Mouse (Mus musculus) heart, adult 2 months (tissue): ENCODE measurements at regions not wholly inside any gene's neighbourhood (a gene's known extent, or its start where the extent isn't known, plus 50 kb on each side); places are given as distances from the start of the nearest gene placed in this dataset.

Source experiments
- DNase-seq, 2 experiments: peaks; one replicate each; pipeline ENCODE4 v3.0.0; 2021
- H3K27ac ChIP-seq: fragments of 200-600 bp; 2 replicates; pipeline ENCODE4 v1.8.1; 2022
- H3K27me3 ChIP-seq: fragments of 200-500 bp; 2 replicates; pipeline ENCODE4 v1.6.1; 2012; ENCODE audit warnings: mild to moderate bottlenecking, low read length, inconsistent platforms, mixed read lengths; ENCODE audit not compliant: control insufficient read depth, insufficient read depth
- H3K36me3 ChIP-seq: fragments of 200-500 bp; 2 replicates; pipeline ENCODE4 v1.6.1; 2012; ENCODE audit warnings: low read length, inconsistent platforms; ENCODE audit not compliant: control insufficient read depth, insufficient read depth
- H3K4me1 ChIP-seq: fragments of 200-500 bp; 2 replicates; pipeline ENCODE4 v1.6.1; 2011; ENCODE audit warnings: low read length; ENCODE audit not compliant: control insufficient read depth, insufficient read depth
- H3K4me3 ChIP-seq: fragments of 200-600 bp; 2 replicates; pipeline ENCODE4 v1.8.1; 2022
- H3K79me2 ChIP-seq: fragments of 200-500 bp; replicated peaks from 2 replicates; pipeline ENCODE4 v1.6.1; 2012; ENCODE audit warnings: mild to moderate bottlenecking, inconsistent platforms, low read length, moderate library complexity, mixed read lengths; ENCODE audit not compliant: control insufficient read depth, insufficient read depth
- H3K9ac ChIP-seq: fragments of 200-500 bp; 2 replicates; pipeline ENCODE4 v1.6.1; 2012; ENCODE audit warnings: low read depth, mild to moderate bottlenecking, control low read depth, inconsistent platforms, low read length, mixed read lengths
- CTCF ChIP-seq: fragments of 200-600 bp; IDR thresholded peaks from 2 replicates; pipeline ENCODE4 v1.8.1; 2022; ENCODE audit warnings: antibody characterized with exemption, mild to moderate bottlenecking, moderate library complexity
- EP300 ChIP-seq: fragments of 200-500 bp; IDR thresholded peaks from 2 replicates; pipeline ENCODE4 v1.6.1; 2011; ENCODE audit warnings: low read depth, low read length, control low read depth; ENCODE audit not compliant: insufficient read depth
- POLR2A ChIP-seq: fragments of 200-500 bp; IDR thresholded peaks from 2 replicates; pipeline ENCODE4 v1.6.1; 2011; ENCODE audit warnings: mild to moderate bottlenecking, low read depth, low read length, control low read depth; ENCODE audit not compliant: insufficient read depth
- WGBS: fragments of 180-500 bp; shearing (Covaris S2); methylation state at CpG from one replicate; pipeline ENCODE4 v1.1.7; 2018; 5-methylcytosine and 5-hydroxymethylcytosine counted together
- intact Hi-C: fragments of 180-260 bp; cut with DNase I; formaldehyde crosslinking; loops from one replicate; pipeline ENCODE4 v1.15.1; 2025

DNA sequence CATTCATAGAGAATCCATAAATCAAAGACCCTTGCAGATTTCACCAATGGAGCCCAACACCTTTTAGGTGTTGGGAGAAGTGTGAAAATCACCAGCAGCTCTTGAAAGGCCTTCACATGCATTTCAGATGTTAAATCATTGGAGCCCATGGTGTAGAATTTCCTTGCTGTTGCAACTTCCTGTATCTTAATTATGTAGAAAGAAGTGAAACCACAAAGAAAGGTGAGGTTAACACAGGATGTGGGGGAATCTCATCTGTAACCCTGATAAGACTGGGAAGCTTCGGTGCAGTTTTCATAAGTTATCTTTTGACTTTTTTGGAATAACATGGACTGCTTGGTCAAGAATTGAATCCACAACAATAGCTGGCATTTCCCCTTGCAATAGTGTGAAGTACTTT, 75.5 kb upstream of the Inhba start:
- Histone ChIP-seq H3K27ac (no peak overlapping the region), H3K27me3 (no peaks in the 10 kb centered on the region)

DNA sequence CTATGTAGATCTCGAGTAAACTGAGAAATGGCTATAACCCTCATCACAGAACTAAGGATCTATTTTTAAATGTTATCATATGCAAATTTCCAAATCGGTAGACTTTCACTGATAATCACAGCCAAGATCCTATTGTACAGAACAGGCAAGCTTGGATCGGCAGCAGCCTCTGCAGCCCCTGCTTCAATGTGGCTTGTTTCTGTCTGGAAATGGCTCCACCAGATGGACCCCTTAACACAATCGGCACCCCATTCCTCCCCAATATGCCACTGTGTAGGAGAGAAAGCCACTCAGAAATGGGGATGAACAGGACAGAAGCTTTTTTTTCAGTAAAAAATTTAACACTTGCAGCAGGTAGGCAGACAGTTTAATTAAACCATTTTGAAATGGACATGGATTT, 61.5 kb upstream of the Inhba start:
- Histone ChIP-seq H3K79me2 (no peaks in the 10 kb centered on the region), H3K27me3 (no peaks in the 10 kb centered on the region), H3K4me1 (no peaks in the 10 kb centered on the region), H3K27ac (no peak overlapping the region), H3K9ac (no peak overlapping the region), H3K4me3 (no peak overlapping the region), H3K36me3 (no peaks in the 10 kb centered on the region)
- intact Hi-C loops = no loop called here
- 62% methylated on average over 4 of the region's 4 CpGs for WGBS
- TF ChIP-seq EP300 = no peak
- TF ChIP-seq POLR2A = no peak
- no peak for TF ChIP-seq CTCF
- no peak for DNase-seq

More for the DNA sequence above, 75.5 kb upstream of the Inhba start:
- TF ChIP-seq CTCF (no peak), EP300 (no peak), POLR2A (no peak)
- Histone ChIP-seq H3K79me2 (no peaks in the 10 kb centered on the region), H3K9ac (no peak overlapping the region), H3K36me3 (no peaks in the 10 kb centered on the region), H3K4me3 (no peak overlapping the region), H3K4me1 (no peaks in the 10 kb centered on the region)
- 27% methylated on average over 1 of the region's 1 CpGs for WGBS
- no peak for DNase-seq
- intact Hi-C loops = no loop called here

DNA sequence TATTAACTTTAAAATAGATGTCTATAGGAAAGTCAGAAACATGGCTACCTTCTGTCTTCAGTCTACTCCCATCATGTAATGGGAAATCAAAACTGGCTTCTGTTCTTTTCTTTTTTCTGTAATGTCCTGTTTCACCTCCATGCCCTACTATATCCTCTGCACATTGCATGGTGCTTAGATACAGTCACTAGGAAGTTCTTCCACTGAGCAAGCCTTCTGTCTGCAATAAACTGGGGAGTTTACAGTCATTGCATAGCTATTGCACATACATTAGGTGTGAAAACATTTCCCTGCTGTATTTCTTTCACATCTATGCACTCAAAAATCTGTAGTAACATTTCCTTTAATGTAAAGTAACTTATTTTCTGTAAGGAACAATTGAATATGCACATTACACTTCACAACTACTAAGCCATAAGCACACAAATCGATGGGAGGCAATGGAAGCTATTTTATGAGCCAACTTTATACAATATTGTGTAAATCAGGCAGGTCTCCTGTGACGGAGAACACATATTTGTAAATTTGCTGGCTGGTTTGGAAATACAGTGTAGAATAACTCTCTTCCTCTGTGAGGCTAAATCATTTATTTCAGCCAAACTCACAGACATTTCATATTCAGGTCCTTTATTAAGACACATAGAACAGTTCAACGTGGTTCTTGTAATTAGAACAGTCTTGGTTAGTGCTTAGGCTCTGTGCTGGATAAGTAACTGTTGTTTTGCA, 60.6 kb upstream of the Inhba start:
- Histone ChIP-seq H3K4me3 (no peak overlapping the region), H3K27ac (no peak overlapping the region), H3K9ac (no peak overlapping the region), H3K4me1 (no peaks in the 10 kb centered on the region), H3K36me3 (no peaks in the 10 kb centered on the region), H3K79me2 (no peaks in the 10 kb centered on the region), H3K27me3 (no peaks in the 10 kb centered on the region)
- WGBS = 54% methylated on average over 3 of the region's 3 CpGs
- intact Hi-C loops = no loop called here
- TF ChIP-seq CTCF (no peak), EP300 (no peak), POLR2A (no peak)
- DNase-seq = no peak
